Mouse (Mus musculus): ENCODE data around the gene Ranbp1.

- no peak for TF ChIP-seq GATA1 (IDR thresholded peaks at IDR 0.05; ENCODE audit: low read length)
- no peak for TF ChIP-seq TAL1 (IDR thresholded peaks at IDR 0.05; ENCODE audit: low read length)
Measured at GRCm38 (mm10) chr16:18220856-18221542, 27.5 kb downstream of the Ranbp1 start.
